Mouse (Mus musculus) left cerebral cortex, adult 8-10 months (tissue): ENCODE data around the gene Vps8. TPM values are rescaled to one million over a fixed set of nuclear protein-coding genes. Genes with fewer than 3 reads are reported as not detected.

Source experiments
- DNase-seq, 2 experiments: peaks; one replicate each; pipeline ENCODE4 v3.0.0; 2022; ENCODE audit warnings: low spot score in 2 of 2
- total RNA-seq, 4 experiments: library from RNA; stranded (reverse); gene quantifications; 2 replicates each; pipeline ENCODE4 v1.2.4; 2022

Vps8 gene
- total RNA-seq, 4 experiments from 2014 or later = 47.3 to 77.1 (median 56.2) TPM

DNA sequence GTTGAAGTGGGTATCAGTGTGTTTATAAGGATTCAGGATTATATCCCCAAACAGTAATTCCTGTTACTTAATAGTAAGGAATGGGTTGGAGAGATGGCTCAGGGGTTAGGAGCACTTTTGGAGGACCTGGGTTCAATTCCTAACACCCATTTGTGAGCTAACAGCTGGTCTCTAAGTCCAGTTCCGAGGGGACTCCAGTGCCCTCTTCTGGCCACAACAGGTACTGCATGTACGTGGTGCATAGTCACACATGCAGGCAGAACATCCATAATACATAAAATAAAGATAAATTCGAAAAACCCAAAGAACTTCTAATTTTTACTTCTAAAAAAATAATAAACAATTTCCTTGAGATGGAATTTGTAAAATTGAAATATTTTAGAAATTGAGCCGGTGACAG, 47.5 kb downstream of the Vps8 start:
- DNase-seq = no peak

GRCm38 (mm10) chr16:21477074-21477473, 54.2 kb downstream of the Vps8 start:
- no peak for DNase-seq

- no peak for DNase-seq
These were observed 55.5 kb downstream of the Vps8 start for GRCm38 (mm10) chr16:21478376-21478775.

GRCm38 (mm10) chr16:21483803-21484202, 60.9 kb downstream of the Vps8 start:
- DNase-seq = no peak

DNA sequence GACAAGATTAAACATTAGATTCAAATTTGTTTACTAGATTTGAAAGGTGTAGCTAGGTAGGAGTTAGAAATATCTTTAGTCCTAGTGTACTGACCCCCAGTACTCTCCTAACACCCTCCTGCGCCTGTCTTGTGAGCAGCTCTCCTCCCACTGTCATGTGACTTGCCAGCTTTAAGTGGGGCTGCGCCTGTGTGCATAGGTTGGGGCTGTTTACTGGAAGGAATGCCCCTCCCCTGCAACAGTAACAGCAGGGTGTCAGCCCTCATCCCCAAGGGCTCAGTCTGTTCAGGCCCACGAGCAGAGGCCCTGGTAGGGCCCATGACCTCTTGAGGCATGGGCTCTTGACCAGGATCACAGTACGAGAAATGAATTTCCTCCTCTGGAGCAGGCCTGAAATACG, 62.8 kb downstream of the Vps8 start:
- DNase-seq = no peak

GRCm38 (mm10) chr16:21488413-21488812, 65.5 kb downstream of the Vps8 start:
- peak; percentile 26 to 35 for DNase-seq

DNA sequence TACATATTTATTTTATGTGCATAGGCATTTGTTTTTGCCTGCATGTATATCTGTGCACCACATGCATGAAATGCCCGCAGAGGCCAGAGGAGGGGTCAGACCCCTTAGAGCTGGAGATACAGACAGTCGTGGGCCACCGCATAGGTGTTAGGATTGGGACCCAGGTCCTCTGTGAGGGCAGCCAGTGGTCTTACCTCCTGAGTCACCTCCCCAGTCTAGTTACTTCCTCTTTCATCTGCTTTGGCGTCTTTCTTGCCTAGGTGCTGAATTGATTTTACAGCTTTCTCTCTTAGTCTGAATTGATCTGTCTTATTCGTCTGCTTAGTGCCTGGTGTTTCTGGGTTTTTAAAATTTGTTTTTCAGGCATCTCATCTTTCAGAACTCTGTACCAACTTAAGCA, 69.4 kb downstream of the Vps8 start:
- no peak for DNase-seq

- no peak for DNase-seq
These were observed 70.0 kb downstream of the Vps8 start for GRCm38 (mm10) chr16:21492894-21493293.

DNA sequence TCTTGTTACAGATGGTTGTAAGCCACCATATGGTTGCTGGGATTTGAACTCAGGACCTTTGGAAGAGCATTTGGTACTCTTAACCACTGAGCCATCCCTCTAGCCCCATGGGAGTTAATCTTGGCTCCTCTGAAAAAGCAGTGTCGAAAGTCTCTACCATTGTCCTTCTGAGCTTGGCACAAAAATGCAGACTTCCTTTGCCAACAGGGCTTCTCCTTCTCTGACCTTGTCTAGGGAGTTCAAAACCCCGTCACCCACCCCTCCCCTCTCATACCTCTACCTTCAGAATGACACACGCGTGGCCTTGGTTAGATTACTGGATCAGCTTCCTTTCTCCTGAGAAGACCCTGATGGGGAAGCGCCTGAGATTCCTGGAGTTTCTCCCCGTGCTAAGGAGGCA, 71.8 kb downstream of the Vps8 start:
- DNase-seq = no peak

DNA sequence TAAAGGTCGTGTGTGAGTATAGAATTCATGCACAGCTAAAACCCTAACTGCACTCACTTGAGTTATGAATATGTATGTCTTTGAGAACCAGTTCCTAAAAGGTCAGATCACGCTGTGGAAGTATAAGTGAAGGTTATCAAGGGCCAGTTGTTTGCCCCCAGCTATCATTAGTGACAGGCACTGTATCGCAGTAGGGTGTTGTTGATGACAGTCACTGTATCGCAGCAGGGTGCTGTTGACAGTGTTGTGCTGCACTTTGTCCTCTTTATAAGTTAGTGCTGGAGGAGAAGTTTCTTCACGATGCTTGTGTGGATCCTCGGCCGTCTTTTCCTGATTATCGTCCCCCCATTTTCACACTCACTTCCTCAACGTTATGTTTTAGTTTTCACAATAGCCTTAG, 73.9 kb downstream of the Vps8 start:
- DNase-seq = no peak

DNA sequence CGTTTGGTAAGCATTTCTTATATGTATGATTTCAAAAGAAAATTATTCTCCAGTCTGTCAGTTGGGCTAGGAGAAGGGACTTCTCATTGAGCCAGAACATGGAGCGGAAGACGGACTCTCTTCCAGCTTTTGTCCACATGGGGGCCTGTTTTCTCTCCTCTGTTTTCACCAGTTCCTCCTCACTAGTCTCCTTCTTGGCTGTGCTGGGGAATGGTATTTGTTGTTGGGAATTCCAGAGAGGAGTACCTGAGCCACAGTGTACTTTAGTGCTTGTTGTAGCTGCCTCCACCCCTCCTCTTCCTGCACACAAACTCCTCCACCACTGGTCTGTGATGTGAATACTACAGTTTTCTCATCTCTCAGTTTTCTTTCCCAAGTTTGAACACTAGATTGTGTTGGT, 74.7 kb downstream of the Vps8 start:
- DNase-seq = no peak

DNA sequence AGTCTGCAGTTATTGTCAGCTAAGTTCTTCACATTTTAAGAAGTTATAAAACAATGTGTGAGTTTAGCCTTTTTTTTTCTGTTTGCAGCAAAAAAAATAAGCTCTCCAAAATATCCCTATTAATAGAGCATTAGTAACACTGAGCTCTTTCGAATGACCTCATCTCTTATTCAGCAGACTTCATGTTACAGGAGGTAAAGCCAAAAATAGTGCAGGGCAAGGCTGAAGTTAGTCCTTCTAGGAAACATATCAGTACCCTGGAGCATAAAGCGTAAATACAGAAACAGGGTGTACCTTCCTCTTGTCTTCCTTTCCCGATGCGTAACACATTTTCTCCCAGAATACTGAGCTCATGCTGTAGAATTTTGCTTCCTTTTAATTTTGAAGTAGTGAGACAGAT, 76.1 kb downstream of the Vps8 start:
- DNase-seq = no peak

DNA sequence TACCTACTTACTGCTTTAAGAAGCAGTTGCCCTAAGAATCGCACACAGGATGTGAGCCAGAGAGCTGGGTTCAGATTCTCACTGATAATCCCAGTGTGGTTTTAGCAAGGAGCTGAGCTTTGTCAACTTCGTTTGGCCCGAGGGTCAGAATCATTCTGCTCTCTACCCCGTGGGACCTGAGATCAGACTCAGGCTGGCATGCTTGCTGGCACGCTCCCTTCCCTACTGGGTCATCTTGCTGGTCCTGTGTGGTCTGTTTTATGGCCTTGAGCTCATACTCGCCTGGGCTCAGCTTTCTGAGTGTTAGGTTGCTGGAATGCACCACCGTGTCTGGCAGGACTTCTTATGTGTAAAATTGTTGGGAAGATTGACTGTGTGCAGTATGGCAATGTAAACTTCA, 76.7 kb downstream of the Vps8 start:
- DNase-seq = no peak

DNA sequence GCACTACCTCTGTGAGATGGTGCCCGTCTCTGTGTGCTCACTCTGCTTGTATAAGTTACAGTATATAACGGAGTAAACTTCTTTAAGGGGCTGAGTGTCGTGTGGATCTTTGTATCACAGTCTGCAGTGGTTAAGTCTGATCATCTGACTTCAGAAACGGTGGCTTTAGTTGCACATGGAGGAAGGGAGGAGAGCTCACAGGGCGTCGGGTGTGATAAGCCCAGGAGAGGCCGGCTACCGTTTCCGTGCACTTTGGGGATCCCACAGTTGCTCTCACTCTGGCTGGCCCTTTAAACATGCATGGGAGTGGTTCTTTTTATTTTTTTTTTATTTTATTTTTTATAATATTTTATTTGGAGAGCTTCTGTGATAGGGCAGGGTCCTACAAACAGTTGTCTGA, 95.9 kb downstream of the Vps8 start:
- no peak for DNase-seq

DNA sequence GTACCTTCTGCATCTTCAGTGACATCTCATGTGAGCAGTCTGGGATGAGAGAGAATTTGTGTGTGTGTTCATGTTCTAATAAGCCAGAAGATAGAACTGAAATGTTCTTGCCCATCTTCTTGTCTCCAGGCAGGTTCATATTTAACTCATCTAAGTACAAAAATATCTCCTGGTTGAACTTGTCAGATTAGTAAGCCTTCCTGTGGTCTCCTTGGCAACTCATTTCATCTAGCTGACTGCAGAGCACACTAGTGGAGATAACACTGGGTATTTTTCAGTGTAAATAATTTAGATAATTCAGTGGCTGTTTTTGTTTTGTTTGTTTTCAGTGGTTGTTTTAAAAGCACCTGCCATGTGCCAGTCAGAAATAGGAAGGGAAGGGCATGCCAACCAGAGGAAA, 96.9 kb downstream of the Vps8 start:
- DNase-seq = no peak

- DNase-seq = peak in 1 of 2 experiments; percentile 58
These were observed 100.8 kb downstream of the Vps8 start for GRCm38 (mm10) chr16:21523738-21524137.

- no peak for DNase-seq
These were observed 102.5 kb downstream of the Vps8 start for GRCm38 (mm10) chr16:21525376-21525775.

DNA sequence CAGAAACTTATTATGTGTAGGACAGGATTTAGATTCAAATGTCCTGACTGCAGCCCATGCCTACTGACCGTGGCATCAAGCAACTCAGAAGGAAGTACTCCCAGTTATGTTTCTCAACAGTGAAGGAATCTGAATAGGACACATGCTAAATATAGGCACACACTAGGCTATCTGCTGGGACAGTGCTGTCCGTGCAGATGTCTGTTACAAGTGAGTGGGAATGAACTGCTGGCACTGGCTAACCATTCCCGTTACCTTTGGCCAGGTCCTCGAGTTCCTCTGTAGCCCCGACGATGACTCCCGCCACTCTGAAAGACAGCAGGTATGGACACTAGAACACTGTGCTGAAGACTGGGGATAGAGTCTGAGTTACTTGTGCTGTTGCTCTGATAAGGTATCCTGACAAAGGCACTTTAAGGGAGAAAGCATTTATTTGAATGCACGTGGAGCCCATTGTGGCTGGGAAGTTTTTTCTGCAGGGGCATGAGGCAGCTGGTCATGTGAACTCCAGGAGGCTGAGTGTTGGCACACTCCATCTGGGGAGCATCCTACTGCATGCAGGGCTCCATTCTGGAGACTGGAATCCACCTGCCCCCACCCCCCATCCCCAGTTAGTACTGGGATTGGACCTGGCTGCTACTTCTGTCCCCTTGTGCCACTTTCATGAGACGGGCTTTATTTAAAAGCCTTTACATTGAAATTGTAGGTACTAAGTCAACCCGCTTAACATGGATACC, 104.5 kb downstream of the Vps8 start:
- no peak for DNase-seq

GRCm38 (mm10) chr16:21533503-21533902, 110.6 kb downstream of the Vps8 start:
- DNase-seq = no peak

GRCm38 (mm10) chr16:21536240-21537005, 113.5 kb downstream of the Vps8 start:
- no peak for DNase-seq

DNA sequence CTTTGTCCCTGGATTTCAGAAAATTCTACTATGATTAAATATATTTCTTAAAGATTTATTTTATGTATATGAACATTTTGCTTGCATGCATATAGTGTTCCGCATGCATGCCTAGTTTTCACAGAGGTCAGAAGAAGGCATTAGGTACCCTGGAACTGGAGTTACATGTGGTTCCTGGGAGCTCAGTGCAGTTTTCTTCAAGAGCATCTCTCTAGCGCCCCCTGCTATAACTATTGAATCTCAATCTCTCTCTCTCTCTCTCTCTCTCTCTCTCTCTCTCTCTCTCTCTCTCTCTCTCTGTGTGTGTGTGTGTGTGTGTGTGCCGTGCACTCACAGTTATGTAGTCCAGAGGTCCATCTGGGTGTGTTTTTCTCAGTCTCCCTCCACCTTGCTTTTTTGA, 114.4 kb downstream of the Vps8 start:
- no peak for DNase-seq

- DNase-seq = no peak
These were observed 116.0 kb downstream of the Vps8 start for GRCm38 (mm10) chr16:21538889-21539288.

GRCm38 (mm10) chr16:21542559-21542958, 119.6 kb downstream of the Vps8 start:
- DNase-seq = no peak
